Mouse (Mus musculus) megakaryocyte, adult 5-6 weeks (primary cell): ENCODE measurements at regions not wholly inside any gene's neighbourhood (a gene's known extent, or its start where the extent isn't known, plus 50 kb on each side); places are given as distances from the start of the nearest gene placed in this dataset.
A peak's percentile ranks its signal among the peaks of the same experiment; 100 is the strongest.

Experiments
- ATAC-seq: 2 replicates; pipeline ENCODE4 v1.8.0; 2016; ENCODE audit warnings: mild to moderate bottlenecking, inconsistent platforms; ENCODE audit not compliant: poor library complexity, severe bottlenecking

- ATAC-seq = no peak
Measured at GRCm38 (mm10) chr9:46544326-46544725, 224.5 kb upstream of the 4931429L15Rik start.

GRCm38 (mm10) chr9:46541001-46541400 is 221.2 kb upstream of the 4931429L15Rik start:
- ATAC-seq = no peak

- ATAC-seq = no peak
Measured at GRCm38 (mm10) chr9:46538616-46539015, 218.8 kb upstream of the 4931429L15Rik start.

- no peak for ATAC-seq
Measured at GRCm38 (mm10) chr9:46516401-46517130, 196.8 kb upstream of the 4931429L15Rik start.

- ATAC-seq = no peak
Measured at GRCm38 (mm10) chr9:46512276-46513051, 192.7 kb upstream of the 4931429L15Rik start.

GRCm38 (mm10) chr9:46511307-46511706 is 191.5 kb upstream of the 4931429L15Rik start:
- no peak for ATAC-seq

GRCm38 (mm10) chr9:46509896-46510295 is 190.1 kb upstream of the 4931429L15Rik start:
- no peak for ATAC-seq

- ATAC-seq = no peak
Measured at GRCm38 (mm10) chr9:46509458-46509857, 189.7 kb upstream of the 4931429L15Rik start.

GRCm38 (mm10) chr9:46507036-46507435 is 187.2 kb upstream of the 4931429L15Rik start:
- ATAC-seq = no peak

GRCm38 (mm10) chr9:46504536-46504935 is 184.8 kb upstream of the 4931429L15Rik start:
- ATAC-seq = no peak

GRCm38 (mm10) chr9:46504133-46504416 is 184.3 kb upstream of the 4931429L15Rik start:
- no peak for ATAC-seq

- ATAC-seq = no peak
Measured at GRCm38 (mm10) chr9:46503321-46504132, 183.7 kb upstream of the 4931429L15Rik start.

- no peak for ATAC-seq
Measured at GRCm38 (mm10) chr9:46499426-46499825, 179.6 kb upstream of the 4931429L15Rik start.

- ATAC-seq = no peak
Measured at GRCm38 (mm10) chr9:46498861-46499260, 179.1 kb upstream of the 4931429L15Rik start.

GRCm38 (mm10) chr9:46495276-46495675 is 175.5 kb upstream of the 4931429L15Rik start:
- ATAC-seq = no peak

- peak; percentile 56; the same call in 1 of the 2 replicates for ATAC-seq
Measured at GRCm38 (mm10) chr9:46482859-46483443, 163.2 kb upstream of the 4931429L15Rik start.

GRCm38 (mm10) chr9:46482034-46482858 is 162.5 kb upstream of the 4931429L15Rik start:
- peak; percentile 35; the same call in 1 of the 2 replicates for ATAC-seq

GRCm38 (mm10) chr9:46481491-46481890 is 161.7 kb upstream of the 4931429L15Rik start:
- no peak for ATAC-seq

GRCm38 (mm10) chr9:46480080-46480690 is 160.4 kb upstream of the 4931429L15Rik start:
- no peak for ATAC-seq

GRCm38 (mm10) chr9:46478611-46479010 is 158.8 kb upstream of the 4931429L15Rik start:
- no peak for ATAC-seq
